Mouse (Mus musculus): ENCODE results near the gene Faap24. TPM values are rescaled to one million over a fixed set of nuclear protein-coding genes. Genes with fewer than 3 reads are reported as not detected.

The Faap24 gene
- polyA plus RNA-seq, 1 experiment from 2014 or later = 20.1 TPM

- H3K4me2 ChIP-seq (ENCODE audit: low read depth, low read length) = no peak overlapping the region
- no peak overlapping the region for H3K4me3 ChIP-seq (ENCODE audit: low read depth, low read length)
- no peak overlapping the region for H3K27ac ChIP-seq (replicated peaks; ENCODE audit: low read depth, low read length)
- no peaks in the 10 kb centered on the region for H3K36me3 ChIP-seq (replicated peaks; ENCODE audit: control insufficient read depth, insufficient read depth, low read depth, low read length)
- DNase-seq (ENCODE audit: low spot score) = no peak
- H3K9me3 ChIP-seq (replicated peaks; ENCODE audit: control insufficient read depth, low read length) = no peaks in the 10 kb centered on the region
- 88% methylated on average over 12 of the region's 12 CpGs for WGBS
- no peak overlapping the region for H3K9ac ChIP-seq (replicated peaks; ENCODE audit: low read length)
- H3K4me1 ChIP-seq (ENCODE audit: control insufficient read depth, insufficient read depth, low read length) = no peaks in the 10 kb centered on the region
- ATAC-seq (replicated peaks; ENCODE audit: insufficient number of reproducible peaks, low FRiP score, low TSS enrichment, low read depth) = no peak
- H3K27me3 ChIP-seq (ENCODE audit: control insufficient read depth, insufficient read depth, low read length) = no peaks in the 10 kb centered on the region
Measured at GRCm38 (mm10) chr7:35357621-35358020, 39.0 kb downstream of the Faap24 start.

- 80% methylated on average over 5 of the region's 5 CpGs for WGBS
- Histone ChIP-seq H3K36me3 (replicated peaks; ENCODE audit: control insufficient read depth, insufficient read depth, low read depth, low read length) (no peaks in the 10 kb centered on the region), H3K9me3 (replicated peaks; ENCODE audit: control insufficient read depth, low read length) (no peaks in the 10 kb centered on the region), H3K4me3 (ENCODE audit: low read depth, low read length) (no peak overlapping the region), H3K27me3 (ENCODE audit: control insufficient read depth, insufficient read depth, low read length) (no peaks in the 10 kb centered on the region), H3K9ac (replicated peaks; ENCODE audit: low read length) (no peak overlapping the region), H3K27ac (replicated peaks; ENCODE audit: low read depth, low read length) (no peak overlapping the region), H3K4me1 (ENCODE audit: control insufficient read depth, insufficient read depth, low read length) (no peaks in the 10 kb centered on the region), H3K4me2 (ENCODE audit: low read depth, low read length) (no peak overlapping the region)
- ATAC-seq (replicated peaks; ENCODE audit: insufficient number of reproducible peaks, low FRiP score, low TSS enrichment, low read depth) (no peak), DNase-seq (ENCODE audit: low spot score) (no peak)
Measured at GRCm38 (mm10) chr7:35355303-35355872, 41.2 kb downstream of the Faap24 start.

GRCm38 (mm10) chr7:35353306-35353705, 43.3 kb downstream of the Faap24 start:
- H3K4me3 ChIP-seq (ENCODE audit: low read depth, low read length) = no peak overlapping the region
- no peaks in the 10 kb centered on the region for H3K9me3 ChIP-seq (replicated peaks; ENCODE audit: control insufficient read depth, low read length)
- DNase-seq (ENCODE audit: low spot score) (no peak), ATAC-seq (replicated peaks; ENCODE audit: insufficient number of reproducible peaks, low FRiP score, low TSS enrichment, low read depth) (no peak)
- no peak overlapping the region for H3K27ac ChIP-seq (replicated peaks; ENCODE audit: low read depth, low read length)
- no peaks in the 10 kb centered on the region for H3K36me3 ChIP-seq (replicated peaks; ENCODE audit: control insufficient read depth, insufficient read depth, low read depth, low read length)
- no peaks in the 10 kb centered on the region for H3K27me3 ChIP-seq (ENCODE audit: control insufficient read depth, insufficient read depth, low read length)
- 93% methylated on average over 15 of the region's 15 CpGs for WGBS
- no peak overlapping the region for H3K4me2 ChIP-seq (ENCODE audit: low read depth, low read length)
- no peak overlapping the region for H3K9ac ChIP-seq (replicated peaks; ENCODE audit: low read length)
- H3K4me1 ChIP-seq (ENCODE audit: control insufficient read depth, insufficient read depth, low read length) = no peaks in the 10 kb centered on the region

- Histone ChIP-seq H3K4me3 (ENCODE audit: low read depth, low read length) (no peak overlapping the region), H3K9ac (replicated peaks; ENCODE audit: low read length) (no peak overlapping the region), H3K9me3 (replicated peaks; ENCODE audit: control insufficient read depth, low read length) (no peaks in the 10 kb centered on the region), H3K27me3 (ENCODE audit: control insufficient read depth, insufficient read depth, low read length) (no peaks in the 10 kb centered on the region), H3K27ac (replicated peaks; ENCODE audit: low read depth, low read length) (no peak overlapping the region), H3K36me3 (replicated peaks; ENCODE audit: control insufficient read depth, insufficient read depth, low read depth, low read length) (no peaks in the 10 kb centered on the region), H3K4me1 (ENCODE audit: control insufficient read depth, insufficient read depth, low read length) (no peaks in the 10 kb centered on the region), H3K4me2 (ENCODE audit: low read depth, low read length) (no peak overlapping the region)
- no peak for ATAC-seq (replicated peaks; ENCODE audit: insufficient number of reproducible peaks, low FRiP score, low TSS enrichment, low read depth)
- 96% methylated on average over 3 of the region's 3 CpGs for WGBS
- DNase-seq (ENCODE audit: low spot score) = no peak
Measured at GRCm38 (mm10) chr7:35351155-35351554, 45.5 kb downstream of the Faap24 start.

- WGBS = 88% methylated on average over 8 of the region's 8 CpGs
- Histone ChIP-seq H3K36me3 (replicated peaks; ENCODE audit: control insufficient read depth, insufficient read depth, low read depth, low read length) (no peaks in the 10 kb centered on the region), H3K9ac (replicated peaks; ENCODE audit: low read length) (no peak overlapping the region), H3K27ac (replicated peaks; ENCODE audit: low read depth, low read length) (no peak overlapping the region), H3K4me2 (ENCODE audit: low read depth, low read length) (no peak overlapping the region), H3K27me3 (ENCODE audit: control insufficient read depth, insufficient read depth, low read length) (no peaks in the 10 kb centered on the region), H3K4me1 (ENCODE audit: control insufficient read depth, insufficient read depth, low read length) (no peaks in the 10 kb centered on the region), H3K9me3 (replicated peaks; ENCODE audit: control insufficient read depth, low read length) (no peaks in the 10 kb centered on the region), H3K4me3 (ENCODE audit: low read depth, low read length) (no peak overlapping the region)
- ATAC-seq (replicated peaks; ENCODE audit: insufficient number of reproducible peaks, low FRiP score, low TSS enrichment, low read depth) (no peak), DNase-seq (ENCODE audit: low spot score) (no peak)
Measured at GRCm38 (mm10) chr7:35349886-35350684, 46.6 kb downstream of the Faap24 start.

GRCm38 (mm10) chr7:35349022-35349421, 47.6 kb downstream of the Faap24 start:
- DNase-seq (ENCODE audit: low spot score) (no peak), ATAC-seq (replicated peaks; ENCODE audit: insufficient number of reproducible peaks, low FRiP score, low TSS enrichment, low read depth) (no peak)
- WGBS = 91% methylated on average over 4 of the region's 4 CpGs
- Histone ChIP-seq H3K4me1 (ENCODE audit: control insufficient read depth, insufficient read depth, low read length) (no peaks in the 10 kb centered on the region), H3K9ac (replicated peaks; ENCODE audit: low read length) (no peak overlapping the region), H3K4me2 (ENCODE audit: low read depth, low read length) (no peak overlapping the region), H3K9me3 (replicated peaks; ENCODE audit: control insufficient read depth, low read length) (no peaks in the 10 kb centered on the region), H3K27ac (replicated peaks; ENCODE audit: low read depth, low read length) (no peak overlapping the region), H3K36me3 (replicated peaks; ENCODE audit: control insufficient read depth, insufficient read depth, low read depth, low read length) (no peaks in the 10 kb centered on the region), H3K27me3 (ENCODE audit: control insufficient read depth, insufficient read depth, low read length) (no peaks in the 10 kb centered on the region), H3K4me3 (ENCODE audit: low read depth, low read length) (no peak overlapping the region)

- DNase-seq (ENCODE audit: low spot score) = no peak
- Histone ChIP-seq H3K4me3 (ENCODE audit: low read depth, low read length) (no peak overlapping the region), H3K9ac (replicated peaks; ENCODE audit: low read length) (no peak overlapping the region), H3K9me3 (replicated peaks; ENCODE audit: control insufficient read depth, low read length) (no peaks in the 10 kb centered on the region), H3K27ac (replicated peaks; ENCODE audit: low read depth, low read length) (no peak overlapping the region), H3K4me2 (ENCODE audit: low read depth, low read length) (no peak overlapping the region), H3K27me3 (ENCODE audit: control insufficient read depth, insufficient read depth, low read length) (no peaks in the 10 kb centered on the region), H3K4me1 (ENCODE audit: control insufficient read depth, insufficient read depth, low read length) (no peaks in the 10 kb centered on the region), H3K36me3 (replicated peaks; ENCODE audit: control insufficient read depth, insufficient read depth, low read depth, low read length) (no peaks in the 10 kb centered on the region)
- WGBS = 67% methylated on average over 17 of the region's 18 CpGs
- no peak for ATAC-seq (replicated peaks; ENCODE audit: insufficient number of reproducible peaks, low FRiP score, low TSS enrichment, low read depth)
Measured at GRCm38 (mm10) chr7:35347918-35348700, 48.5 kb downstream of the Faap24 start.
